In genomic region chr7:44441648-44442109, GRCm38 (mm10) we compare ENCODE assay signal across 8 mouse cellular contexts. TPM values are rescaled to one million over a fixed set of nuclear protein-coding genes. Genes with fewer than 3 reads are reported as not detected.
A peak's percentile ranks its signal among the peaks of the same experiment; 100 is the strongest.
DNase-seq lines count a peak whose midpoint lies in the region; ATAC-seq and TF ChIP-seq lines count a peak whose summit lies in the region.

No protein-coding gene starts in this region.

- peaks cover 2% of the 10 kb centered on the region; the same call in 1 of the 2 replicates for H3K27me3 ChIP-seq in heart, adult 2 months (ENCODE audit: control insufficient read depth, insufficient read depth, low read length)
- peaks cover 5% of the 10 kb centered on the region for H3K27me3 ChIP-seq in forebrain, embryonic 12.5 days

- peak overlapping the region; percentile 89 for H3K4me2 ChIP-seq in forebrain, embryonic 12.5 days

- no peak for TF ChIP-seq CTCF in heart, adult 2 months (IDR thresholded peaks at IDR 0.05)
- no peak for TF ChIP-seq CTCF in brain, embryonic 14.5 days (IDR thresholded peaks at IDR 0.05; ENCODE audit: borderline replicate concordance, extremely low read depth, insufficient read depth, insufficient read length)

- 3% methylated on average over 14 of the region's 14 CpGs for WGBS in heart, adult 2 months
- 0% methylated on average over 13 of the region's 14 CpGs for WGBS in forebrain, embryonic 12.5 days

- intact Hi-C loops in heart, adult 2 months (cut with DNase I) = no loop called here
- intact Hi-C loops in heart, postnatal 36 days (cut with DNase I) = no loop called here
- intact Hi-C loops in left cerebral cortex, postnatal 10 days (cut with DNase I) = loop anchor here (2.0 kb wide), 1 partner anchor 21 kb away; no protein-coding TSS in a partner anchor

- peak overlapping the region; percentile 29; the same call in 1 of the 2 replicates for H3K4me3 ChIP-seq in heart, adult 2 months
- peak overlapping the region; percentile 66 for H3K4me3 ChIP-seq in forebrain, embryonic 12.5 days (replicated peaks)

- H3K4me1 ChIP-seq in heart, adult 2 months (ENCODE audit: control insufficient read depth, insufficient read depth, low read length) = no peaks in the 10 kb centered on the region
- peaks cover 53% of the 10 kb centered on the region for H3K4me1 ChIP-seq in forebrain, embryonic 12.5 days

- peak; percentile 46; the same call in 1 of the 2 replicates for TF ChIP-seq POLR2A in heart, adult 2 months (IDR thresholded peaks at IDR 0.05; ENCODE audit: insufficient read depth, low read depth, low read length)
- TF ChIP-seq POLR2A in brain, embryonic 14.5 days (IDR thresholded peaks at IDR 0.05; ENCODE audit: borderline replicate concordance, extremely low read depth, insufficient read depth, insufficient read length, poor library complexity, severe bottlenecking) = peak; percentile 35; the same call in 1 of the 2 replicates

- H3K79me2 ChIP-seq in heart, adult 2 months (replicated peaks; ENCODE audit: control insufficient read depth, insufficient read depth, low read length) = no peaks in the 10 kb centered on the region

- H3K27ac ChIP-seq in heart, adult 2 months = peak overlapping the region; percentile 52
- peak overlapping the region; percentile 97 for H3K27ac ChIP-seq in forebrain, embryonic 12.5 days

- DNase-seq in heart, adult 2 months = no peak
- no peak for DNase-seq in heart, postnatal 36 days
- peak; percentile 95 for DNase-seq in brain, embryonic 14.5 days (ENCODE audit: low read depth)
- peak; percentile 77 to 81 for DNase-seq in left cerebral cortex, postnatal 10 days (ENCODE audit: extremely low spot score in 1 of 2, low spot score in 2 of 2)
- peak; percentile 66 for DNase-seq in retina, embryonic 14.5 days (ENCODE audit: low spot score)
- DNase-seq in gastrocnemius, postnatal 4 days (ENCODE audit: low spot score in 2 of 2) = no peak

- no peak for TF ChIP-seq EP300 in heart, adult 2 months (IDR thresholded peaks at IDR 0.05; ENCODE audit: insufficient read depth, low read depth, low read length)

- peak; percentile 74 for ATAC-seq in forebrain, embryonic 12.5 days (ENCODE audit: low FRiP score)
- ATAC-seq in activated CD4-positive, CD25-positive, alpha-beta regulatory T cell, adult 4 months = no peak

- H3K9me3 ChIP-seq in forebrain, embryonic 12.5 days = no peaks in the 10 kb centered on the region

- no peaks in the 10 kb centered on the region for H3K36me3 ChIP-seq in heart, adult 2 months (ENCODE audit: control insufficient read depth, insufficient read depth, low read length)
- H3K36me3 ChIP-seq in forebrain, embryonic 12.5 days (replicated peaks) = peaks cover 22% of the 10 kb centered on the region

- peak overlapping the region; percentile 71 for H3K9ac ChIP-seq in heart, adult 2 months (ENCODE audit: low read depth, low read length)
- H3K9ac ChIP-seq in forebrain, embryonic 12.5 days = peak overlapping the region; percentile 95

RNA-seq across cellular contexts. Expression of gene Lrrc4b, which starts 12.9 kb away (rescaled TPM):
- 10 to 100 TPM; 30.1 to 34.1 TPM for total RNA-seq in heart, adult 2 months (2021)
- 33.2 and 36.2 TPM in 2 replicates for polyA plus RNA-seq in heart, adult 2 months (2012; rRNA removed)
- total RNA-seq in heart, postnatal 36 days (2021) = 10 to 100 TPM; 20.5 to 21.6 TPM
- polyA plus RNA-seq in brain, embryonic 14.5 days (2012; rRNA removed) = 302 and 372 TPM in 2 replicates
- polyA plus RNA-seq in forebrain, embryonic 12.5 days (2016; fragmentation: Nextera tagmentation; extraction: Ambion mirVana) = 10.6 and 12.0 TPM in 2 replicates
- total RNA-seq in left cerebral cortex, postnatal 10 days (2021) = 100 to 1,000 TPM; 311 to 323 TPM
- total RNA-seq in gastrocnemius, postnatal 4 days (2021) = 1 to 10 TPM; 4.0 to 4.2 TPM
- polyA plus RNA-seq in activated CD4-positive, CD25-positive, alpha-beta regulatory T cell, adult 4 months (2017; shearing (Covaris generic)) = not detected

RNA-seq across cellular contexts. Expression of gene Aspdh, which starts 23.5 kb away (rescaled TPM):
- total RNA-seq in heart, adult 2 months (2021) = 1 to 10 TPM; 1.3 to 1.5 TPM
- polyA plus RNA-seq in heart, adult 2 months (2012; rRNA removed) = 2.4 and 2.6 TPM in 2 replicates
- total RNA-seq in heart, postnatal 36 days (2021) = under 1 TPM; 0.65 to 0.75 TPM
- polyA plus RNA-seq in brain, embryonic 14.5 days (2012; rRNA removed) = 29.8 and 30.6 TPM in 2 replicates
- polyA plus RNA-seq in forebrain, embryonic 12.5 days (2016; fragmentation: Nextera tagmentation; extraction: Ambion mirVana) = 4.8 TPM in 2 replicates
- 10 to 100 TPM; 14.7 to 18.0 TPM for total RNA-seq in left cerebral cortex, postnatal 10 days (2021)
- not detected for total RNA-seq in gastrocnemius, postnatal 4 days (2021)
- not detected for polyA plus RNA-seq in activated CD4-positive, CD25-positive, alpha-beta regulatory T cell, adult 4 months (2017; shearing (Covaris generic))

RNA-seq across cellular contexts. Expression of gene Josd2, which starts 26.1 kb away (rescaled TPM):
- 100 to 1,000 TPM; 139 to 147 TPM for total RNA-seq in heart, adult 2 months (2021)
- polyA plus RNA-seq in heart, adult 2 months (2012; rRNA removed) = 211 and 242 TPM in 2 replicates
- total RNA-seq in heart, postnatal 36 days (2021) = 100 to 1,000 TPM; 127 to 143 TPM
- 70.6 and 118 TPM in 2 replicates for polyA plus RNA-seq in brain, embryonic 14.5 days (2012; rRNA removed)
- polyA plus RNA-seq in forebrain, embryonic 12.5 days (2016; fragmentation: Nextera tagmentation; extraction: Ambion mirVana) = 47.2 and 56.8 TPM in 2 replicates
- 10 to 100 TPM; 36.3 to 37.4 TPM for total RNA-seq in left cerebral cortex, postnatal 10 days (2021)
- 10 to 100 TPM; 67.2 to 77.6 TPM for total RNA-seq in gastrocnemius, postnatal 4 days (2021)
- 10 to 100 TPM; 39.9 to 67.9 TPM for polyA plus RNA-seq in activated CD4-positive, CD25-positive, alpha-beta regulatory T cell, adult 4 months (2017; shearing (Covaris generic))

RNA-seq across cellular contexts. Expression of gene Emc10, which starts 54.6 kb away (rescaled TPM):
- 10 to 100 TPM; 86.1 to 87.6 TPM for total RNA-seq in heart, adult 2 months (2021)
- 152 and 180 TPM in 2 replicates for polyA plus RNA-seq in heart, adult 2 months (2012; rRNA removed)
- total RNA-seq in heart, postnatal 36 days (2021) = 10 to 100 TPM; 87.6 to 87.9 TPM
- 218 and 287 TPM in 2 replicates for polyA plus RNA-seq in brain, embryonic 14.5 days (2012; rRNA removed)
- 121 and 125 TPM in 2 replicates for polyA plus RNA-seq in forebrain, embryonic 12.5 days (2016; fragmentation: Nextera tagmentation; extraction: Ambion mirVana)
- 100 to 1,000 TPM; 143 to 144 TPM for total RNA-seq in left cerebral cortex, postnatal 10 days (2021)
- total RNA-seq in gastrocnemius, postnatal 4 days (2021) = 10 to 100 TPM; 60.1 to 65.3 TPM
- 10 to 100 TPM; 23.7 to 25.6 TPM for polyA plus RNA-seq in activated CD4-positive, CD25-positive, alpha-beta regulatory T cell, adult 4 months (2017; shearing (Covaris generic))

RNA-seq across cellular contexts. Expression of gene Fam71e1, which starts 54.7 kb away (rescaled TPM):
- total RNA-seq in heart, adult 2 months (2021) = 1 to 10 TPM; 2.6 to 3.3 TPM
- polyA plus RNA-seq in heart, adult 2 months (2012; rRNA removed) = 4.1 and 6.4 TPM in 2 replicates
- total RNA-seq in heart, postnatal 36 days (2021) = 1 to 10 TPM; 3.1 to 3.2 TPM
- polyA plus RNA-seq in brain, embryonic 14.5 days (2012; rRNA removed) = 31.7 and 47.3 TPM in 2 replicates
- 29.8 and 34.2 TPM in 2 replicates for polyA plus RNA-seq in forebrain, embryonic 12.5 days (2016; fragmentation: Nextera tagmentation; extraction: Ambion mirVana)
- 10 to 100 TPM; 24.4 to 26.8 TPM for total RNA-seq in left cerebral cortex, postnatal 10 days (2021)
- 1 to 10 TPM; 6.2 to 6.8 TPM for total RNA-seq in gastrocnemius, postnatal 4 days (2021)
- 1 to 10 TPM; 3.3 to 4.0 TPM for polyA plus RNA-seq in activated CD4-positive, CD25-positive, alpha-beta regulatory T cell, adult 4 months (2017; shearing (Covaris generic))

Comparison
In these comparisons a context has a peak if more than half of its experiments do, and no peak if none do; other contexts are left out.
1. DNase-seq: peak in brain, embryonic 14.5 days (single experiment), left cerebral cortex, postnatal 10 days (2 of 2) and retina, embryonic 14.5 days (single experiment); none in heart, adult 2 months (0 of 2), heart, postnatal 36 days (0 of 2) and gastrocnemius, postnatal 4 days (0 of 2).
2. RNA of gene Lrrc4b, which starts 12.9 kb away (total RNA-seq): 311 to 323 TPM in left cerebral cortex, postnatal 10 days; 30.1 to 34.1 TPM in heart, adult 2 months, 20.5 to 21.6 TPM in heart, postnatal 36 days and 4.0 to 4.2 TPM in gastrocnemius, postnatal 4 days; every median in the first group is over 4 times any median in the second.
3. RNA of gene Aspdh, which starts 23.5 kb away (total RNA-seq): 14.7 to 18.0 TPM in left cerebral cortex, postnatal 10 days; 1.3 to 1.5 TPM in heart, adult 2 months, 0.65 to 0.75 TPM in heart, postnatal 36 days and not detected in gastrocnemius, postnatal 4 days; every median in the first group is over 4 times any median in the second.